Mouse (Mus musculus) thymus, adult 2 months (tissue): ENCODE data around the gene Ninj1.

Experiments used
- CTCF ChIP-seq: fragments of 200-500 bp; IDR thresholded peaks from 2 replicates; pipeline ENCODE4 v1.5.1; 2012; ENCODE audit warnings: mild to moderate bottlenecking, control low read depth, low read length, moderate library complexity, borderline replicate concordance; ENCODE audit not compliant: control insufficient read depth, poor library complexity, insufficient read depth; ENCODE audit errors: extremely low read depth
- POLR2A ChIP-seq: fragments of 200-500 bp; IDR thresholded peaks from 2 replicates; pipeline ENCODE4 v1.6.1; 2012; ENCODE audit warnings: mild to moderate bottlenecking, low read length, control low read depth, moderate library complexity; ENCODE audit not compliant: control insufficient read depth, poor library complexity, insufficient read depth; ENCODE audit errors: extremely low read depth

DNA sequence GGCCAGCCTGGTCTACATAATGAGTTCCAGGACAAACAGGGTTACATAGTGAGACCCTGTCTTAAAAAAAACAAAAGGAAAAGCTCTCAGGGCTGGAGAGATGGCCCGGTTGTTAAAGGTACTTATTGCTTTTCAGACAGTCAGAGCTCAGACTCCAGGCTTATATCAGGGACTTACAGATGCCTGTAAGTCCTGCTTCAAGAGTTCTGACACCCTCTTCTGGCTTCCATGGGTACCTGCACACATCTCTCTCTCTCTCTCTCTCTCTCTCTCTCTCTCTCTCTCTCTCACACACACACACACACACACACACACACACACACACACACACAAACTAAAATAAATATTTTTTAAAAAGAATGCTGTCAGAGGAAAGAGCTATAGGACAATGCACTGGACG, 26.0 kb upstream of the Ninj1 start:
- TF ChIP-seq POLR2A (no peak), CTCF (no peak)
